Mouse (Mus musculus) neutrophil, adult 59 days (primary cell): Measurements from ENCODE around the gene Kcnk4. TPM values are rescaled to one million over a fixed set of nuclear protein-coding genes. Genes with fewer than 3 reads are reported as not detected.

ENCODE experiments used
- total RNA-seq, 2 experiments: library from RNA; stranded (reverse); gene quantifications; 1 replicate in 1 of 2; 2 replicates in 1 of 2; pipeline ENCODE4 v1.2.4; 2023

Kcnk4 gene
- total RNA-seq = not detected

DNA sequence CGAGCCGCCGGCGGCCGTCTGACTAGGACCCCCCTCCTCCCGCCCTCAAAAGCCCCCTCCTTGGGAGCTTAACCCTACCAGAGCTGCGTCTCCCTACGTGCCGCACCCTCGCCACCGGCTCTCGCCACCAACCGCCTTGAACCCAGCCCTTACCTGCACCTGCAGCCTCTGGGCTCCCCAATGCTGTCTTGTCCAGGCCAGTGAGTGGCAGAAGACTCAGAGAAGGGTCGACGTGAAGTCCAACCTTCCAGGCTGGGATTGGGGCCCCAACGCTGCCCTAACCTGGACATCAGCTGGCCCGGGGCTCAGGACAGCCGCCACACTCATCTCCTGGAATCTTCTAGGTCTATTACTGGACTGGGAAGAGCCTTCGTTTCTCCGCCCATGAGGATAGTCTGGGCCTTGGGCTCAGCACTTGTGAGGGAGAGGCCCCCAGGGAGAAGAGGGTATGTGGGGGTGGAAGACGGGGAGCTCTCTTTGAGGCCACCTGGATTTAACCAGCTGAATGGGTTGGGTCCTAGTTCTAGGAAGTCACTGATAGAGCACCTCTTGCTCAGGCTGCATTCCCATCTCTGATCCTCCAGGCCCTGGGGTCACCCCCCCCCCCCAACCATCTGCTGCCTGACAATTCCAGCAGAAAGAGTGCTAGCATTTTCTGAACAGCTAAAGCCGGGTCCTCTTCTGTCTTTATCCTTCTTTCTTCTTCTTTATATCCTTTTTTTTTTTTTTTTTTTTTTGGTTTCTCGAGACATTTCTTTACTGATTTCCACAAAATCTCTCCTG lies at the start of gene Kcnk4:
Gene Kcnk4 (minus strand): TSS at position 321 of the 783 bp plus-strand sequence.

DNA sequence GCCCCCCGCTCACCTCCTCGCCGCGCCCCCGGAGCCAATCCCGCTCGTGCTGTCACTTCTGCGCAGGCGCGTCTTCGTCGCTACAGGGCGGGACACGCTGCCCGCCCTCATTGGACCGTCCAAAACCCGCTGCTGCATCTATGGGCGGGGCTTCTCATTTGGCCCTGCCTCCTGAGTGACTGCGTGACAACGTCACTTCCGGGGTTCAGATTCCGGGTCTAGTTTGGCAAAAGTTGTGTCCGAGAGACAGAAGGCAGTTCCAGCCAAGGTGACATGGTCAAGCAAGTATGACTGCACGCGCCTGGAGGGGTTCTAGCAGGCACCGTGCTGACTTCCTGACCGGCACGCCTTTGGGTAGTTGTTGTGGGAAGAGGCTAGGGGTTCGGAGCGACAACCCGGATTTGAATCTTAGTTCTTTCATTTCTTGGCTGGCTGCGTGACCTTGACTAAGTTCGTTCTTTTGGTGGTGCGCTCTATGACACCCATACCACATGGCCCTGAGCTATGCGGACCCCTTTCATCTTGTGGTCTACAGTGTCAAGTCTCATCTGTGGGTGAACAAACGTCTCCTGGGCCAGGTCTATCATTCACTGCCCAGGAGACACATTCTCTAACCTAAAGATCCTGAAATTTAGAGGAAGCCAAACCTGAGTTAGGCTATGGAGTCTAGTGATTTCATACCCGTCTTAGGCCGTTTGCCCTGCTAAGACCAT lies 46.2 kb upstream of the Kcnk4 start, which contains the start of gene Fkbp2:
Gene Fkbp2 (minus strand): TSS at position 121 of the 713 bp plus-strand sequence.

DNA sequence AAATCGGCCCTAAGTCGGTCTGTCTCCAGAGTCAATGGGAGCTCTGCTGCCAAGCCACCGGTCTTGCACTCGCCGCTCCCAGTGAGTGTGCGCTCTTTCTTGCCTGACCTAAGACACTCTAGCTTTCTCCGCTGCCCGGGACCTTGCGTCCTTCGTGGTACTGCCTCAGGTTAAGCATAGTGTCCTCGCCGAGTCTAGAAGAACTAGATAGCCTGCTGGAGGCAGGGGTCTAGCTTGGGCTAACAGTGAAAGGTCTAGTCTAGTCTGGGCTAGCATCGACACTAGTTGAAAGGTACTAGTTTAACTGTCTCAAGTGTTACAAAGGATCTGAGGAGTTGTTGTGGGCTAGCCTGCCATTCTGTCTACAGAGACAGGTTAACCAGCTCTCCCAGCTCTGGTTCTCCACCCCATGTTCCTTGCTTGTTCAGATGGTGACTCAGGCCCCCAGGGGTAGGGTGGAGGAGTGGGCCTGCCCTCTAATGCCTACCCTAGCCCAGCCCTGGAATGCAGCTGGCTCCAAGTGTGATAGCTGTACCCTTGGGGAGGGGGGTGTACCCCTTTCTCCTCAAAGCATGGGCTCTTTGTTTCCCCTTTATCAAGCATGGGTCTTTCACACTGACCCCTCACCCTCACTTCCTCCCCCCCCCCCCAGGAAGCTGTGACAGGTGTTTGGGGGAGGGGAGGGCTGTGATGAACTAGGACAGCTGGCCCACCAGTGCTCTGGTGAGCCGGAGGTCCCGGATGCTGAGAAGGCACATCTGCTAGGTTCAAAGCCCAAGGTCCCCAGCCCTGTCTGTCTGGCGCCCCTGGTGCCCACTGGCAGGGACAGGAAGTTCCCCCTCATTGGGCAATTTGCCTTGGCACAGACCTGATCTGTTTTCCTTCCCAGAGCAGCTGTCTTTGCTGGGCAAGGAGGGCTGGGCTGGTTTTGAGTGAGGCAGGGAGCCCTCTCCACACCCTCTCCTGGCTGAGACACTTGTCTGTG lies 41.5 kb upstream of the Kcnk4 start, which contains the start of gene Plcb3:
Gene Plcb3 (minus strand): TSS at position 934 of the 985 bp plus-strand sequence.

DNA sequence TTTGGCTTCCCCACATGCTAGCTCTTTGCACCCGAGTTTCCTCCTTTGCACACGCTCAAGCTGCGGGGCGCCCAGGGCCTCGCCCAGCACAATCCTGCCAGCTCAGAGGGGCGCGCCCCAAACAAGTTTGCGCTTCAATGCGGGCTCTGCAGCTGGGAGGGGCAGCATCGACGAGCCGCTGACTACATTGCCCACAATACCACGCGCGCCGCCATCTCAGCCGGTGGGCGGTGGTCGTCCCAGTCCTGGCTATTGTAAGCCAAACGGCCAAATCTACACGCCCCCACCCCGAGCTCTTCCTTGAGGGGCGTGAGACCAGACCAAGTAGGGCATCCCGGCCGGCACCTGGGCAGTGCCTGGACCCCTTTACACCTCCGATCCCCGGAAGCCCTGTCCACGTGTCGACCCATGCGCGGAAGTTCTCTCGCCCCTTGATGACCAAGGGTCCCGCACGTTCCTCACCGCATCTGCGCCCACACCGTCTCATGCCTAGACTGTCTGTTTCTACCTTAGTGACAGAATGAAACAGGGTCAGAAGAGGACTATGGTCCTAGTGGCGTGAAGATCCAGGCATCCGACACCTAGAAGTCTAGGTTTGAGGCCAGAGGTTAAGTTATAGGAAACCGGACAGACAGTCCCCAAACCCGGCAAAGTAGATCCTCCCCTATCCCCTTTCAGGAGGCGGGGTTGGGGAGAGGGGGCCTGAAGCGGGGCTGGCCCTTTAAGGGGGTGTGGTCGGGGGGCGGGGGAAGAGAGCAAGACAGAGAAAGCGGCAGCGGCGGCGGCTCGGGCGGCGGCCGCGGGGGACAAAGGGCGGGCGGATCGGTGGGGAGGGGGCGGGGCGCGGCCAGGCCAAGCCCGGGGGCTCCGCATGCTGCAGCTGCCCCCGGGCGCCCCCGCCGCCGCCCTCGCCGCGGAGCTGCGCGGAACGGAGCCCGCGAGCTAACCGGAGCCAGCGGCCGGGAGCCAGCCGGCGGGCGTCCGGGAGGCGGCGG lies 40.2 kb upstream of the Kcnk4 start, which contains the start of gene Ppp1r14b:
Gene Ppp1r14b (plus strand): TSS at position 758 of the 995 bp plus-strand sequence.

DNA sequence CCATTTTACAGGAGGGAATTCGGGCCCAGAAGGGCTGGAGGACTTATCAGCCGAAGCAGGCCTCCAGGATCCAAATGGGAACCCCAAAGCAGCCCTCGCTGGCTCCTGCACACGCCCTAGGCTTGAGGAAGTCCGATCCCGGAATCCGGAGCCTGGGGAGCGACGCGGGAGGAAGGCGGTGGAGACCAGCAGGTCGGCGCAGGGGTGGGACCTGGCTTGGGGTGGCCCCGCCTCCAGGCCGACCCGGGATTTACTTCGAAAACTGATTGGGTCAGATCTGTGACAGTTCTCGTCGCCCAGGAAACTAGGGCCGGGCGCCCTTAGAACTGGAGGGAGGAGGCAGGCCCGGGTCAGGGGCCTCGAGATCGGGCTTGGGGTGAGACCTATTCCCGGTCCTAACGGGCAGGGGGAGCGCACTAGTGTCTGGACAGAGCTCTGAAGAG lies 8.0 kb upstream of the Kcnk4 start, which contains the start of gene Gpr137:
Gene Gpr137 (minus strand): TSS at position 232 of the 443 bp plus-strand sequence.

DNA sequence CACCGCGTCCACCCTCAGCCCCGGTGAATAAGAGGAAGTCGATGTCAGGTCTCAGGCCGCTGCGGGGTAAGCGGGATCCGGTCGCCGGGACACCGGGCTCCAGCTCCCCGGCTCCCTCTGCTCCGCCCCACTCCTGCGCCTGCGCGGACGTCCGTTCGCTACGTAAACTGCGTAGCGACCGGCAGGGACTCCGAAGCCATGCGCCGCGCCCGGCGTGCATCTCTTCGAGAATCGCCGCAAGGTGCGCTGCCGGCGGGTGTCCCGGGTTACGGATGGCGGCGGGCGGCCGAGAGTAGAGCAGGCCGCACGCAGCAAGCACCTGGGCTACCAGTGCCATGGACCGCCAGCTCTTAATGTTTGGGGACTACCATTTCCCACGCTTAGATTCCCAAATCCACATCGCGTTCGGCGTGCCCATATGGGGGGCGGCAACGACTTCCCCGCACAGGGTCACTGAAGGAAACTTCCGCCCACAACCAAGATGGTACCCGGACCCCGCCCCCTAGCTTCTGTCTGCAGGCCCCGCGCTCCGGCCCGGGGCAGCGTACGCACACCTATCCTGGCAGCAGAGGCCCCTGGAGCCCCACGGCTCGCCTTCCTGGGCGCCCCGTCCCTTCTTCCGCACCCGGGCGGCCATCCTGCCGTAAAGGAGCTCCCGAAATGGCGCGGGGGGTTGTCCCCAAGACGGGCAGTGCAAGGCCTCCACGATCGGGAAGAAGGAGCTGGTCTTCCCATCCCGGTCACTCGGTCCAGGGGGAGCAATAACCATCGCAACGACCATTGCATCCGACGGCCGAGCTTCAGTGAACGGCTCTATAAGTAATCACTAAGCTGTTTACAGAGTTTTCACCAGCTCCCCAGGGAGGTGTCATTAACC lies 7.3 kb upstream of the Kcnk4 start, which contains the start of gene Bad:
Gene Bad (plus strand): TSS at position 490 of the 877 bp plus-strand sequence.

DNA sequence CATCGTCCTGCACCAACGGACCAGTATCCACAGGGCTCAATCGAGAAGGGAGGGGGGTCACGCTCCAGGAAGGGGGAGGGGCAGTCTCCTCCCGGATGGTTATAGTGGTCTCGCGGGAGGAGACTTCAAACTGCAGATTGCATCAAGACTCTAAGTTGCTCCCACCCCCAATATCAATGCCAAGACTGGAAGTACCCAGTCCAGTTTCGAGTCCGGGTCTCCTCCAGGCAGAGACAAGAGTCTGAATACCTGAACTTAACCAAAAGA lies 9.1 kb downstream of the Kcnk4 start, which contains the start of gene Catsperz:
Gene Catsperz (minus strand): TSS at position 74 of the 267 bp plus-strand sequence.

DNA sequence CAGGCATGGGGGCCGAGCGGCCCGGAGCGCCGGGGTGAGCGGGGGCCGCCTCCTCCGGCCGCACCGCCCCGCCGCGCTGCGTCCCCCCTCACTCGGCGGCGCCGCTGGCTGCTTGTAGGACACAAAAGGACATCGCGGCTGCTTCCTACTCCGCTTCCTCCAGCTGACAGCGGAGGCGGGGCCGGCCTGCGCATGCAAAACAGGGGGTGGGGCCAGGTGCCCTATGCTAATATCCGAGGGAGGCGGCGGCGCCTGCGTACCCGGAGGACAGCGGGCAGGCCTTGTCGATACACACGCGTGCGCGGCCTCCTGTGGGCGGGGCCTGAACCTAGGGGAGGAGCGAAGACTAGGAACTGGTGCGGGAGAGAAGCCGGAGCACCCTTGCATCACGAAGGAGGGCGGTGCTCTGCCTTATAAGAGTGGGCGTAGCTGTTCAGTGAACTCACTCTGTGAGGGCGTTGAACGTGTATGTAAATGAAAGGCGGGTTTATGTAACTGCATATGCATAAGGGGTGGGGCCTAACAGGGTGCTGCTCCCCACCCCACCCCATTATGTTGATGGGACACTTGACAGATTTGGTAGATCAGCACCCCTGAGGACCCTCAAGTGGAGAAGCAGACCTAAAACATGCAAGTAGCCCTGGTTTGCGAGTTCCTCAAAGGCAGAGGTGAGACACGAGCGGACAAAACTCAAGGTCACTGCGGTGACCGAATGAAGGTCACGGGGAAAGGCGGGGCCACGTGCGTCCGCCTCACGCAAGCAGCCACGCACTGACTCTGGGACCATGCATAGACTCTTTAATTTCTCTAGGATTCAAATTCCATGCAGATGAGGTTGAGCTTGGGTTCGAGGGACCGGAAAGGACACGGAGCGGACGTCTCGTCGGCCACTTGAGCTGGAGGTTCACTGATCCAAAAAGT lies 12.4 kb downstream of the Kcnk4 start, which contains the start of gene Esrra:
Gene Esrra (minus strand): TSS at position 167 of the 921 bp plus-strand sequence.

DNA sequence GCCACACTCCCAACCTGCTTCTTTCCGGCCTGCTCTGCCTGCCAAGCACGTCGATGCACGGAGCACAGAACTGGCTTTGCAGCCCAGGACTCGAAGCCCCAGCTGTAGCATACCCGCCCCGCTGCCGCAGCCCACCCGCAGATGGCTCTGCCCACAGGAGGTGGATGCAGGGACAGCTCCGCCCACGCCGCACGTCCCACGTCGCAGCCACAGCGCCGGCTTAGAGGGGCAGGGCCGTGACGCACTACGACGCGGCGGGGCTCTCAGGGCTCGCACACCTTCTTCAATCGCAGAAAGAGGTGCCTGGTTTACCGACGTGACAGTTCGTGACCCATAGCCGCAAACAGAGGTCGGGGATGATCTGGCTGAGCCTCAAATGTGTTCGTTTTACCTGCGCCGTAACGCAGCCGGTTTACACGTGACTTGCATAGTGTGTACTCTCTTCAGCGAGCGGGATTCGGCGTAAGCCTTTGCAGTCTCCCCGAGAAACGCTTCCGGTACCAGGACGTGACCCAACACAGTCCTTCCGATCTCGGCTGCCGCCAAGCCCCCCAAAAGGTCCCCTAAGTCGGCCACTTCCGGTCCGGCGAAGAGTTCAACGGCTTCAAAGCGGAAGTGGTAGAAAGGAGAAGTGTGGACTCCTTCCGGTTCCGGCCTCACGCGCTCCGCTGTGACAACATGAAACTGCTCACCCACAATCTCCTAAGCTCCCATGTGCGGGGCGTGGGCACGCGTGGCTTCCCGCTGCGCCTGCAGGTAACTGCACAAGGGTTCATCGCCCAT lies 24.6 kb downstream of the Kcnk4 start, which contains the start of the genes Trmt112 and Prdx5:
Gene Trmt112 (plus strand): TSS at position 192 of the 783 bp plus-strand sequence.
Gene Prdx5 (minus strand): TSS at position 600 of the 783 bp plus-strand sequence.

Other genes with a start within 250 kb of the Kcnk4 start
- 10 to 100 TPM; 30.7 to 41.0 TPM for gene Rps6ka4, start 93.9 kb downstream of the Kcnk4 start, total RNA-seq
- 100 to 1,000 TPM; 122 to 137 TPM for gene Ccdc88b, start 76.3 kb downstream of the Kcnk4 start, total RNA-seq
- 100 to 1,000 TPM in 1 of 2 experiments, 10 to 100 TPM in 1; 89.2 to 104 TPM for gene Trmt112, start 24.8 kb downstream of the Kcnk4 start, total RNA-seq
- gene Prdx5, start 24.4 kb downstream of the Kcnk4 start, total RNA-seq = 1,000 to 10,000 TPM; 1,318 to 1,395 TPM
- 10 to 100 TPM; 40.5 to 45.9 TPM for gene Esrra, start 12.7 kb downstream of the Kcnk4 start, total RNA-seq
- not detected for gene Catsperz, start 9.1 kb downstream of the Kcnk4 start, total RNA-seq
- gene Bad, start 7.3 kb upstream of the Kcnk4 start, total RNA-seq = 10 to 100 TPM; 22.5 to 31.9 TPM
- gene Gpr137, start 8.0 kb upstream of the Kcnk4 start, total RNA-seq = 10 to 100 TPM; 23.9 to 26.6 TPM
- 10 to 100 TPM; 42.9 to 43.5 TPM for gene Ppp1r14b, start 40.5 kb upstream of the Kcnk4 start, total RNA-seq
- 10 to 100 TPM; 23.2 to 25.2 TPM for gene Plcb3, start 42.0 kb upstream of the Kcnk4 start, total RNA-seq
- 10 to 100 TPM; 28.2 to 28.8 TPM for gene Fkbp2, start 46.0 kb upstream of the Kcnk4 start, total RNA-seq
- 1 to 10 TPM; 7.4 to 8.1 TPM for gene Vegfb, start 53.1 kb upstream of the Kcnk4 start, total RNA-seq
- 10 to 100 TPM; 20.8 to 24.7 TPM for gene Dnajc4, start 58.1 kb upstream of the Kcnk4 start, total RNA-seq
- gene Nudt22, start 61.6 kb upstream of the Kcnk4 start, total RNA-seq = 10 to 100 TPM; 12.2 to 15.9 TPM
- gene Trpt1, start 61.6 kb upstream of the Kcnk4 start, total RNA-seq = 1 to 10 TPM; 2.3 to 2.9 TPM
- gene Fermt3, start 85.0 kb upstream of the Kcnk4 start, total RNA-seq = 100 to 1,000 TPM; 233 TPM
- 10 to 100 TPM; 45.6 to 53.6 TPM for gene Stip1, start 105.5 kb upstream of the Kcnk4 start, total RNA-seq
- 1 to 10 TPM; 2.6 to 2.9 TPM for gene Macrod1, start 122.3 kb upstream of the Kcnk4 start, total RNA-seq
- gene Flrt1, start 171.2 kb upstream of the Kcnk4 start, total RNA-seq = not detected